Mouse (Mus musculus) erythroblast, embryonic 14.5 days (primary cell): ENCODE data around the gene Smim24.

Experiments
- GATA1 ChIP-seq: IDR thresholded peaks from 2 replicates; pipeline ENCODE4 v1.6.1; 2012; ENCODE audit warnings: low read length, inconsistent platforms, mixed read lengths
- TAL1 ChIP-seq: IDR thresholded peaks from 3 replicates; pipeline ENCODE4 v1.6.1; 2012; ENCODE audit warnings: low read length, inconsistent platforms, mixed read lengths

DNA sequence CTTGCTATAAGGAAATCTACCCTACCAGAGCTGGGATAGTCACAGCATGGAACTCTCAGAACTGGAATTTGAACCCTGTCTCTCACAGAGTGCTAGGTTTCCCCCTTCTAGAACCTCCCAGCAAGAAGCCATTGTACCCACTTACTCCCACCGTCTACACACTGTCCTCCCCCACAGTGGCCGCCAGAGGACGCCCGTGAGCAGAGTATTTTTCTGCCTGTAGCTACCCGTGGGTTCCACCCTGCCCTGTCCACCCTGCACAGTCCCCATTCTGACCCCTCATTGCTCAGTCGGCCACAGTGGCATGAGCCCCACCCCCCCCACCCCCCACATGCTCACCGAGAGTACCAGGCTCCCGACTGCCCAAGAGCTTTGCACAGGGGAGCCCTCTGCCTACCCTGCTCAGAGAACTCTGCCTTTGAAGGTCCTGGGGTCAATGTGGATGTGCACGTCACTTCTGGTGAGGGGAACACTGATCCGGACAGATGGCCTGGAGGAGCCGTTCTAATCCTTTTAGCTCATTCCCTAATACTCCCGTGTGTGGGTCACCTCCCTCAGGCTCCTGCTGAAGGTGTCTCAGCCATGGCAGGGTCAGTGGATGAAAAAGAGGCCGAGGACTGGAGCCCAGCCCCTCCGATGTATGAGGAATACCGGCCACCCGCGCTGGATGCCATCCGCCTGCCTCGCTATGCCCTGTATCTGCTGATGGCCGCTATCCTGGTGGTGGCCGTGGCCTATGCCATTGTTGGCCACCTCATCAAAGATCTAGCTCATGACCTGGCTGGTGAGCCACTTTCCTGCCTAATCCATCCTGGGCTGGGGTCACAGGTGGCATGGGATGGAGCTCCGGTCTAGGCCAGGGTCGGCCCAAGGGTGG lies 2.8 kb upstream of the Smim24 start:
- no peak for TF ChIP-seq TAL1
- no peak for TF ChIP-seq GATA1
